Mouse (Mus musculus): Measurements from ENCODE around the gene Capn5. TPM values are rescaled to one million over a fixed set of nuclear protein-coding genes. Genes with fewer than 3 reads are reported as not detected.

Capn5 gene
- polyA plus RNA-seq, 1 experiment from 2014 or later: 2.7 TPM

GRCm38 (mm10) chr7:98176322-98177070 is 1.6 kb downstream of the Capn5 start:
- H3K4me3 ChIP-seq: peak overlapping the region; percentile 67
- WGBS: 60% methylated on average over 8 of the region's 8 CpGs
- no peaks in the 10 kb centered on the region for H3K36me3 ChIP-seq
- no peak overlapping the region for H3K27ac ChIP-seq
- peak overlapping the region; percentile 73; the same call in 1 of the 2 replicates for H3K4me2 ChIP-seq
- H3K27me3 ChIP-seq: no peaks in the 10 kb centered on the region
- no peaks in the 10 kb centered on the region for H3K9me3 ChIP-seq (replicated peaks)
- ATAC-seq (replicated peaks; ENCODE audit: insufficient number of reproducible peaks, insufficient read depth, low FRiP score, low read depth): no peak
- H3K4me1 ChIP-seq (replicated peaks): peaks cover 15% of the 10 kb centered on the region
- no peak overlapping the region for H3K9ac ChIP-seq

GRCm38 (mm10) chr7:98174883-98175755 is 3.0 kb downstream of the Capn5 start:
- Histone ChIP-seq H3K27ac (no peak overlapping the region), H3K9ac (no peak overlapping the region), H3K4me2 (0 out of 2 replicates have a peak overlapping the region, but pooled peaks have one; percentile 13), H3K4me1 (replicated peaks) (peaks cover 23% of the 10 kb centered on the region), H3K9me3 (replicated peaks) (no peaks in the 10 kb centered on the region), H3K36me3 (no peaks in the 10 kb centered on the region), H3K27me3 (no peaks in the 10 kb centered on the region), H3K4me3 (no peak overlapping the region)
- 52% methylated on average over 4 of the region's 4 CpGs for WGBS
- no peak for ATAC-seq (replicated peaks; ENCODE audit: insufficient number of reproducible peaks, insufficient read depth, low FRiP score, low read depth)

GRCm38 (mm10) chr7:98173408-98173807 is 4.7 kb downstream of the Capn5 start:
- Histone ChIP-seq H3K9ac (no peak overlapping the region), H3K4me2 (no peak overlapping the region)

GRCm38 (mm10) chr7:98172661-98173060 is 5.4 kb downstream of the Capn5 start:
- no peaks in the 10 kb centered on the region for H3K27me3 ChIP-seq
- no peaks in the 10 kb centered on the region for H3K9me3 ChIP-seq (replicated peaks)
- H3K4me1 ChIP-seq (replicated peaks): peaks cover 16% of the 10 kb centered on the region
- H3K9ac ChIP-seq: no peak overlapping the region
- no peak overlapping the region for H3K4me2 ChIP-seq
- no peak for ATAC-seq (replicated peaks; ENCODE audit: insufficient number of reproducible peaks, insufficient read depth, low FRiP score, low read depth)
- H3K4me3 ChIP-seq: no peak overlapping the region
- no peaks in the 10 kb centered on the region for H3K36me3 ChIP-seq
- WGBS: 75% methylated on average over 8 of the region's 8 CpGs
- H3K27ac ChIP-seq: no peak overlapping the region

More at GRCm38 (mm10) chr7:98173408-98173807, 4.7 kb downstream of the Capn5 start:
- H3K36me3 ChIP-seq: no peaks in the 10 kb centered on the region
- no peak overlapping the region for H3K27ac ChIP-seq
- 19% methylated on average over 4 of the region's 4 CpGs for WGBS
- H3K4me1 ChIP-seq (replicated peaks): peaks cover 19% of the 10 kb centered on the region
- H3K9me3 ChIP-seq (replicated peaks): no peaks in the 10 kb centered on the region
- H3K27me3 ChIP-seq: no peaks in the 10 kb centered on the region
- ATAC-seq (replicated peaks; ENCODE audit: insufficient number of reproducible peaks, insufficient read depth, low FRiP score, low read depth): no peak
- H3K4me3 ChIP-seq: no peak overlapping the region

- Histone ChIP-seq H3K4me2 (no peak overlapping the region), H3K9me3 (replicated peaks) (no peaks in the 10 kb centered on the region), H3K27me3 (no peaks in the 10 kb centered on the region), H3K36me3 (no peaks in the 10 kb centered on the region), H3K27ac (peak overlapping the region; percentile 56), H3K4me3 (no peak overlapping the region), H3K9ac (no peak overlapping the region), H3K4me1 (replicated peaks) (peaks cover 11% of the 10 kb centered on the region)
- ATAC-seq (replicated peaks; ENCODE audit: insufficient number of reproducible peaks, insufficient read depth, low FRiP score, low read depth): peak; percentile 66
- 51% methylated on average over 6 of the region's 6 CpGs for WGBS
Measured at GRCm38 (mm10) chr7:98171141-98172073, 6.7 kb downstream of the Capn5 start.

- H3K36me3 ChIP-seq: no peaks in the 10 kb centered on the region
- H3K4me2 ChIP-seq: no peak overlapping the region
- no peak overlapping the region for H3K4me3 ChIP-seq
- H3K27ac ChIP-seq: peak overlapping the region; percentile 41
- no peaks in the 10 kb centered on the region for H3K27me3 ChIP-seq
- 0 out of 2 replicates have a peak, but pooled peaks have one; percentile 42 for ATAC-seq (replicated peaks; ENCODE audit: insufficient number of reproducible peaks, insufficient read depth, low FRiP score, low read depth)
- no peak overlapping the region for H3K9ac ChIP-seq
- H3K9me3 ChIP-seq (replicated peaks): no peaks in the 10 kb centered on the region
- 48% methylated on average over 10 of the region's 10 CpGs for WGBS
- peaks cover 32% of the 10 kb centered on the region for H3K4me1 ChIP-seq (replicated peaks)
Measured at GRCm38 (mm10) chr7:98164999-98165528, 13.0 kb downstream of the Capn5 start.

- H3K4me1 ChIP-seq (replicated peaks): peaks cover 38% of the 10 kb centered on the region
- ATAC-seq (replicated peaks; ENCODE audit: insufficient number of reproducible peaks, insufficient read depth, low FRiP score, low read depth): no peak
- H3K9ac ChIP-seq: no peak overlapping the region
- peak overlapping the region; percentile 20 for H3K27ac ChIP-seq
- H3K4me2 ChIP-seq: no peak overlapping the region
- H3K27me3 ChIP-seq: no peaks in the 10 kb centered on the region
- no peaks in the 10 kb centered on the region for H3K9me3 ChIP-seq (replicated peaks)
- no peak overlapping the region for H3K4me3 ChIP-seq
- WGBS: 80% methylated on average over 9 of the region's 9 CpGs
- no peaks in the 10 kb centered on the region for H3K36me3 ChIP-seq
Measured at GRCm38 (mm10) chr7:98164382-98164998, 13.6 kb downstream of the Capn5 start.

GRCm38 (mm10) chr7:98163700-98164099 is 14.4 kb downstream of the Capn5 start:
- no peak overlapping the region for H3K4me2 ChIP-seq
- no peak overlapping the region for H3K9ac ChIP-seq
- H3K4me1 ChIP-seq (replicated peaks): peaks cover 43% of the 10 kb centered on the region
- no peaks in the 10 kb centered on the region for H3K27me3 ChIP-seq
- H3K9me3 ChIP-seq (replicated peaks): no peaks in the 10 kb centered on the region
- whole genome bisulfite sequencing: 36% methylated on average over 3 of the region's 3 CpGs
- ATAC-seq (replicated peaks; ENCODE audit: insufficient number of reproducible peaks, insufficient read depth, low FRiP score, low read depth): no peak
- H3K4me3 ChIP-seq: no peak overlapping the region
- H3K27ac ChIP-seq: no peak overlapping the region
- H3K36me3 ChIP-seq: no peaks in the 10 kb centered on the region

- H3K27me3 ChIP-seq: no peaks in the 10 kb centered on the region
- 70% methylated on average over 6 of the region's 6 CpGs for WGBS
- peaks cover 43% of the 10 kb centered on the region for H3K4me1 ChIP-seq (replicated peaks)
- no peak for ATAC-seq (replicated peaks; ENCODE audit: insufficient number of reproducible peaks, insufficient read depth, low FRiP score, low read depth)
- no peak overlapping the region for H3K27ac ChIP-seq
- H3K9ac ChIP-seq: no peak overlapping the region
- no peaks in the 10 kb centered on the region for H3K36me3 ChIP-seq
- no peak overlapping the region for H3K4me3 ChIP-seq
- no peaks in the 10 kb centered on the region for H3K9me3 ChIP-seq (replicated peaks)
- H3K4me2 ChIP-seq: no peak overlapping the region
Measured at GRCm38 (mm10) chr7:98162239-98162638, 15.8 kb downstream of the Capn5 start.

GRCm38 (mm10) chr7:98160041-98160740 is 17.9 kb downstream of the Capn5 start:
- Histone ChIP-seq H3K4me1 (replicated peaks) (peaks cover 52% of the 10 kb centered on the region), H3K4me3 (no peak overlapping the region), H3K27ac (peak overlapping the region; percentile 30), H3K9ac (no peak overlapping the region), H3K9me3 (replicated peaks) (no peaks in the 10 kb centered on the region), H3K4me2 (no peak overlapping the region), H3K27me3 (no peaks in the 10 kb centered on the region), H3K36me3 (no peaks in the 10 kb centered on the region)
- ATAC-seq (replicated peaks; ENCODE audit: insufficient number of reproducible peaks, insufficient read depth, low FRiP score, low read depth): 0 out of 2 replicates have a peak, but pooled peaks have one; percentile 10
- WGBS: 30% methylated on average over 8 of the region's 8 CpGs

Measured in heart, embryonic 15.5 days (tissue).